ENCODE assay signal across 1 mouse cellular context in genomic region chr19:7456803-7457202, GRCm38 (mm10).
TF ChIP-seq lines count a peak whose summit lies in the region.

No protein-coding gene starts in this region.

TF ChIP-seq in CH12.LX, 34 proteins besides CTCF, POLR2A, EP300 and RAD21:
- TF ChIP-seq SMC3 (IDR thresholded peaks at IDR 0.05; ENCODE audit: low read depth, low read length), result peak; percentile 26
- TF ChIP-seq NRF1 (IDR thresholded peaks at IDR 0.05; ENCODE audit: low read depth, low read length), result no peak
- TF ChIP-seq IRF4 (IDR thresholded peaks at IDR 0.05; ENCODE audit: low read depth, low read length), result peak; percentile 27; the same call in 1 of the 2 replicates
- TF ChIP-seq KAT2A (IDR thresholded peaks at IDR 0.05; ENCODE audit: insufficient replicate concordance, low read length), result no peak
